Mouse (Mus musculus) right cerebral cortex, postnatal 36 days (tissue): Measurements from ENCODE around the gene Tmem108.

ENCODE experiments used
- DNase-seq, 2 experiments: peaks; one replicate each; pipeline ENCODE4 v3.0.0; 2022; ENCODE audit warnings: low spot score in 2 of 2, mixed read lengths in 1 of 2

Tmem108 gene

DNA sequence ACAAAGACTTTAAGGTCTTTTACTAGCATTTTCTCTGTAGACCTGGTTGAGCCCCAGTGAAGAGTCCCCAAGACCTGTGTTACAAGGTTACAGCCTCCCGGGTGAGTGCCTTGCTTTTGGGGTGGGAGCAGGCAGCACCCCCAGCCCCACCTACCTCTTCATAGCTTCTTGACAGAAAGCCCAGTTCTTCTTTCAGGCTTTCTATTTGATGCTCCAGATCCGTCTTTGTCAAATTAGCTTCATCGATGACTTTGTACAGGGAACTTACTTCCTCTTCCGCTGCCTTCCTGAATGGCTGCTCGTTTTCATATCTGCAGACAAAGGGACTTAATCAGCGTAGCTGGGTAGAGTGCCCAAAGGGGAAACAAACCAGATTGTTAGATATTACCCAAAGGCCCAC, 312.0 kb downstream of the Tmem108 start:
- DNase-seq: no peak

DNA sequence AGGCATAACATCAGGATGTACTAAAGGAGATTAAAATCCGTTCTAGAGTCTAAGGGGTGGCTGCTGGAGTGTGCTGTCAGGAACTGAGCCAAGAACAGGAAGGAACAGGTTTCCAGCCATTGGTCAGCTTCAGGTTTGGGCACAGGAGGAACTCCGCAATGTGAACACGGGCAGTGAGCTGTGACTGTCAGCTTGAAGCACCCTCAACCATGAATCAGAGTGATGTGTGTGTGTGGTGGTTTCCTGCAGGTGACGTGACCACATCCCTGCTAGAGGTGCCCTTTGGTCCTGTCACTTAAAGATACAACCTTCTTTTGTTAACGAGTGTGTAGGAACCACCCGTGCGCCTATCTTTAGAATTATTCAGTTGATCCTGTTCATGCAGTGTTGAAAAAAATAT, 312.5 kb downstream of the Tmem108 start:
- DNase-seq: no peak

DNA sequence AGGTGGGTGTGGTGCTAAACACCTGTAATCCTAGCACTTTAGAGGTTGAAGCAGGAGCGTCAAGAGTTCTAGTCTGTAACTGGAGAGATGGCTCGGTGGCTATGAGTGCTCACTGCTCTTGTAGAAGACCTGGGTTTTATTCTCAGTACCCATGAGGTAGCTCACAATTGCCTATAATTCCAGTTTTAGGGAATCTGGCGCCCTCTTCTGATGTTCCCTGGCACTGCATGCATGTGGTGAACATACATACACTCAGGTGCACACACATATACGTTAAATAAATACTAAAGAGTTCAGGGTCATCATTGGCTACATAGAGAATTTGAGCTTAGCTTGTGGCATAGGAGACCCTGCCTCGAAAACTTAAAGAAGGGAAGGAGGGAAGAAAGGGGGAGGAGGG, 317.0 kb downstream of the Tmem108 start:
- no peak for DNase-seq

DNA sequence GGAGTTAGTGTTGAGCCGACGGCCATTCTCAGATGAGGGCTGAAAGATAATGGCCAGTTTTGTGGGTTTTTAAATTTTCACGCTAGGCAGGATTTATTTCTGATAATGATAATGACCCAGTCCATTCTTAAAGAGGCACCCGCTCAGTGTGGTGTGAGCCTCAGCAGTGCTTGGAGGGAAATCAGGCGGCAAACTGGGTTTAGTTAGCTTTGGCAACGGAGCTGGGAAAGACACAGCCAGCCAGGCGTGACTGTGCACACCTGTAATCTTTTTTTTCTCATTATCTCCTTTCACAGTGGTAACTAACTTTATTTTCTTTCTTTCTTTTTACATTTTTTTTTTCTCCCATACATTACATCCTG, 317.8 kb downstream of the Tmem108 start:
- DNase-seq: no peak

DNA sequence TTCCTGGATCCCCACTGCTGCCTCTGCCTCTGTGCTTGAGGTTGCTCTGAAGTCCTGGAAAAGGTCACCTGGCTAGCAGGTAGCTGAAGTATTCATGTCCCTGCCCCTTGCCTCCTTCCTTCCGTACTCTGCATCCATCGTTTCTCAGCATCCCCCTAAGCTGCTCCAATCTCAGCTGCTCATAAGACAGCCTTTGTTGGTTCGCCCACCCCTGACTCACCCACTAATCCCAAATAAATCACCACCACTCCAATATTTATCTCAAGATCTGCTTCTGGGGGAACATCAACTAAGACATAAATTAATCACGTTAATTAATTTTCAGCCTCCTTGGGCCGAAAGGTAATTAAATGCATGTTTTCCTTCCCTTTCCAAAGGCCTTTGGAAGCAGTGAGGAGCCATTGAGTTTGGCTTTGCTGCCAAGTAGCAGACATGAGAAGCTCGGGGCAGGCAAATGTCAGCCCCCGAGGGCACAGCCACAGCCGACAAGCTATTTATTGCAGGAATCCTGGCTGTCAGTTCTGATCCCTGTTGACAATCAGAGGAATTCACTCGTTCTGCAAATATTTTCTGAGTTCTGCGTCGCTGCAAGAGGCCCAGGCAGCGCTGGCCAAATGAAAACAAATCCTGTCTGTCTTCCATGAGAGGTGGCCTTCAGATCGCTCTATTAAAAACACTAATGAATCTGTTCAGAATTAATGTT, 318.4 kb downstream of the Tmem108 start:
- DNase-seq: no peak

DNA sequence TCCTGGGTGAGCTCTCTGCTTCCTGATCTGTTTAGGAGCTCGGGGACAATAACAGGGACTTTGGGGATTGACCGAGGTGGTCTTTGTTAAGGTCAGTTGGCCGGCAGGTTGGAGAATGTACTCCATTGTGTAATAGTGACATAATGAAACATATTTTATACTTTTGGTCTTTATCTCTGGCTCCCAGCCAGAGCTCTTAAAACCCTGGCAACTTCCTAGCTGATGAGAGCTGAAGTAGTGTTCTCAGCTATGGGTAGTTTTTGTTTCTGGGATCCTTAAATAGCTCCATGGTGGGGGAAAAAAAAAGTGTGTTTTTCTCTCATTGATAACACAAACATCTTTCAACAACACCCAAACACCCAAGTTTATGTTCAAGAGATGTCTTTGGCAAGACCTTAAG, 321.0 kb downstream of the Tmem108 start:
- no peak for DNase-seq

DNA sequence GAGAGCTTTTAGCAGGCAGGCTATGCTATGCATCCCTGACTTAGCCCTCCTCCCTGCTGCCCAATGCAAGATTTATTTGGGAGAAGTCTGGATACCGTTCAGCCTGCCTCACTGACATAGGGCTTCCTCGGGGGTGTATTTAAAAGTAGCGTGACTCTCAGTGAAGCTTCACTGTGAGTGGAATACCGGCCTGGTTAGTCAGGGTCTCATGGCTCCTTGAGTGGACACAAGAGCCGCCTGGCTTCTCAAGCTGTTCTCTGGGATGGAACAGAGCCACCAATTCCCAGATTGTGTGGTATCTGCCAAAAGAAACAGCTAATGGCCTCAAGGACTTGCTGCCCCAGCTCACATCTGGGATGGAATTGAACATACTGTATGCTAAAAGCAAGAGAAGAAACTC, 324.5 kb downstream of the Tmem108 start:
- DNase-seq: no peak

DNA sequence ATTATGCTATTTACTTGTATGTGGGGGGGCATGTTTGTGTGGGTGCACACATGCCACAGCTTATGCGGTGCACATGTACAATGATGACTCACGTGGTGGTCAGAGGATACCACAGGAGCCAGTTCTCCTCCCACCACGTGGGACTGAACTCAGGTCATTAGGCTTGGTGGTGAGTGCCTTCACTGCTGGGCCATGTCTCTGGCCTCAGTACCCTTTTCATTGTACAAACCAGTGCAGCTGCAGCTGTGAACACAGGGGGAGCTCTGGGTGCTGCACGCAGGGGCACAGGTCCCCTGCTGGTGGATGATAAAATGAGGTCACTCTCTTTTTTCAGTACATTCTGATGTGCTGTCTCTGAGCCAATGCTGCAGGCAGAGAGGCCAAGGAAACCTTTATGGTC, 327.5 kb downstream of the Tmem108 start:
- DNase-seq: no peak
